Mouse (Mus musculus) G1E (cell line): ENCODE results near the gene Large2.

Experiments used
- CTCF ChIP-seq: IDR thresholded peaks from 2 replicates; pipeline ENCODE4 v1.5.1; 2012; ENCODE audit warnings: low read depth, low read length, inconsistent platforms, mixed read lengths
- GATA1 ChIP-seq: IDR thresholded peaks from 2 replicates; pipeline ENCODE4 v1.6.1; 2012; ENCODE audit warnings: borderline replicate concordance, low read length, inconsistent platforms, mixed read lengths
- POLR2AphosphoS5 ChIP-seq: IDR thresholded peaks from 2 replicates; pipeline ENCODE4 v1.6.1; 2012; ENCODE audit warnings: low read depth, low read length, inconsistent platforms; ENCODE audit not compliant: insufficient replicate concordance
- TAL1 ChIP-seq: conservative IDR thresholded peaks from 2 replicates; pipeline ENCODE4 v1.6.1; 2012; ENCODE audit warnings: low read depth, low read length, inconsistent platforms, mixed read lengths

GRCm38 (mm10) chr2:92361795-92362194 is 12.9 kb downstream of the Large2 start:
- TF ChIP-seq CTCF (no peak), GATA1 (no peak), POLR2AphosphoS5 (no peak), TAL1 (no peak)
